Mouse (Mus musculus): ENCODE data around the gene Dnm1.

Dnm1 gene

DNA sequence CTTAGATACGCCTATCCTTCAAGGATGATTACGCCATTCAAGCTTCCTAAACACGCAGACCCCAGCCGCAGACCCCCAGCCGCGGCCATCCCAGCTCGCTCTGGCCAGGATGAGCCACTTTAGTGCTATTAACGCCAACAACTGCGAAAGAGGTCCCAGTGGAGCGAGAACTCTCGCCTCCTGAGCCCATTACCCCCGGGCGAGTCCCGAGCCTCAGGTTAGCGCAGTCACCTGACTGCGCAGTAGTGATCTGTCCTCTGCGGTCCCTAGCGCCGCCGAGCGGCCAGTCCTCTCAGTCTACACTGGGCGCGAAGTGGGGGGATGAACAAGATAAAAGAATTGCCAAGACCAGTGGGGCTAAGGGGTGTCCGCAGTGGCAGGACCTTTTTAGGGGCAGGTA lies 8.3 kb upstream of the Dnm1 start:
- peak; percentile 76 for DNase-seq (ENCODE audit: low spot score)

DNA sequence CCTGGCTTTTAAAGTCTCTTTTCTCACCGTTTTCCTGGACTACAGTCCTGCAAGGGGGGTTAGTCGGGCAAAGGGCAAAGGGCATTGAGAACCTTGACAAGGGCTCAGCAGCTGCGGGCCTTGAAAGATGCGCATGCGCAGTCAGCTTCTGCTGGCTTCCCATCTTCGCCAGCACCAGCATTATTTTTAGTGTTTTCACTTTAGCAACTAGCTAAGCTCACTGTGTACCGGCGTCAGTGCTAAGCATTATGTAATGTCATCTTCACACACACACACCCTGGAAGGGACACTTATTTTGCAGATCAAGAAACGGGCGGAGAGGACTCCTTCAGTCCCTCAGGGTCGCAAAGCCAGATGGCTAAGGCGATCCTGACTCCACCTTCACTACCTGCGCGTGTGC lies 7.6 kb upstream of the Dnm1 start:
- DNase-seq (ENCODE audit: low spot score), result peak; percentile 75

GRCm38 (mm10) chr2:32358381-32358780 lies 5.2 kb upstream of the Dnm1 start:
- DNase-seq (ENCODE audit: low spot score), result no peak

DNA sequence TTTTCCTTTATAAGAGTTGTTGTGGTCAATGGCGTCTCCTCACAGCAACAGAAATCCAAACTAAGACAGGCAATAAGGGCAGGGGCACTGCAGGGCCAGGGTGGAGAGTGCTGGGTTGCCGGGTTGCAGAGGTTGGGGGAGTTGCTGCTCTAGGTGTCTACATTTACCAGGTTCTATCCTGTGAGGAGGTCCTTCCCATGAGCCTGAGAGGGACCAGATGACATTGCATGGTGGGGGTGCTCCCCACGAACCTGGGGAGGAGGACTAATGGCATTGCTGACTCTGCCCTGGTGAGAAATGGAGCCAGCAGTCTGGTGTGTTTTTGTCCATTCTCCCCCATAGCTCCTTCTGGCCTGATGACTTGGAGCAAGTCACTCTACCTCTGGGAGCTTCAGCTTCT lies 4.6 kb upstream of the Dnm1 start:
- no peak for DNase-seq (ENCODE audit: low spot score)

- DNase-seq (ENCODE audit: low spot score), result no peak
Measured at GRCm38 (mm10) chr2:32356216-32356615, 3.1 kb upstream of the Dnm1 start.

DNA sequence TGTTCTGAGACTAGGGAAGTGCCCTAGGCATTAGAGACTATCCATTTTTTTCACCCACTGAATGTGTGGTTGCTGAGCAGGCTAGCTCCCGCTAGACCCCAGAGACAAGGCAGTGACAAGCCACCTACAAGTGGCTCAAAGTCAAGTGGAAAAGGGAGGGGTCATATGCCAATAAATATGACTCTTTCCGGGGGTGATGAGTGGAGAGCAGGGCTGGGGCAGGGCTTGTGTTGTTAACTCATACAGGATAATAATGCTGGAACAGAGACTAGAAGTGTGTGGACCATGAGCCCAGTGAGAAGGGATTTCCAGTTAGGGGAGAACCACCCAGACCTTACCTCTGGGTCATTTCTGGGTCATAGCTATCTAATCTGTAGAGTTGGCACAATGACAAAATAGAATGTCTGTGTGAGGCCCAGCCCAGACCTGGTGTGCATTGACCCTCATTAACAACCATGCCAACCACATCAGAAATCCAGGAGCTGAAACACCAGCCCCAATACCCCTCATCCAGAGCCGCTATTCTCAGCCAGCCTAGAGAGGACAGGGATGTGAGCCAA lies 1.3 kb upstream of the Dnm1 start:
- DNase-seq (ENCODE audit: low spot score), result no peak

DNA sequence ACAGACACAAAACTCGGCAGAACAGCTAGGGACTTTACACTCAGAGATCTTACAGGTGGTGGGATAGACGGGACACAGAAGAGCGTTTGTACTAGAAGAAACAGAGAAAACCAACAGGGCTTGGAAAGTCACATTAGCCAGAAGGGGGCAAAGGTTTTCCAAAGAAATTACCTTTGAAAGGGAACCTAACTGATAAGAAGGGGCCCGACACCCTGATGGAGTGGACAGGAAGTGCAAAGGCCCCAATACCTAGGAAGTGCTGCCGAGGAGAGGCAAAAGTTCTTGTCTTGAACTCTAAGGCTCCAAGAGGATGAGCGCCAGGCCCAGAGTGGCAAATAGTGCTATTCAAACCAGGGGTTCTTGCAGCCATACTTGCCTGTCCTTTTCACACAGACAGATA lies 698 bp upstream of the Dnm1 start:
- no peak for DNase-seq (ENCODE audit: low spot score)

GRCm38 (mm10) chr2:32352151-32353006 lies 759 bp downstream of the Dnm1 start, which contains the start of gene Ciz1:
TSS of gene Ciz1 (plus strand) at chr2:32352327.
- DNase-seq (ENCODE audit: low spot score), result no peak

GRCm38 (mm10) chr2:32351471-32351961 lies 1.6 kb downstream of the Dnm1 start:
- DNase-seq (ENCODE audit: low spot score), result no peak

DNA sequence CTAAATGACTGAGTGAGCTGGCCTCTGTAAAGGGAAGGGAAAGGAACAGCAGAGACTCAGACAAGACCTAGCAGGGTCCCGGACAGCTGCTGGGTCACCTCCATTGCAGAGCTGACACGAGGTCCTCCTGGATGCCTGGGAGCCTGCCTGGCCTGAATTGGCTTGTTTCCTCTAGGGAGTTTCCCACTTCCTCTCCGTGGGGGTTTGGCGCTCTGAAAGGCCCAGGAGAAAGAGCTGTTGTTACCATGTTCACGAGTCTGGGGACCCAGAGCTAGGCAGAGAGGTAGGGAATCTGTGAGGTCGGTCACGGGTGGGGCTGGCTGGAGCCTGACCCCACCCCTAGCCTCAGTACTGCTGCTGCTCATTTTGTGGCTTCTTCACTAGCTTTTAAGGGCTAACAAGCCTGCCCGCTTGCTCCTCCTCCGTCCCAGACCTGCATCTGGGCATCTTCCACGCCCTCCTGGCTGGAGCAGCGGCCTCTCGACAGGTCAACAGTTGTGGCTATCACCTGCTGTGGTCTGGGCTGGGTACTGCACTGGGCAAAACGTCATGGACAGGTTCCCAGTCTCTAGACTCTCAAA lies 2.6 kb downstream of the Dnm1 start:
- DNase-seq (ENCODE audit: low spot score), result no peak

DNA sequence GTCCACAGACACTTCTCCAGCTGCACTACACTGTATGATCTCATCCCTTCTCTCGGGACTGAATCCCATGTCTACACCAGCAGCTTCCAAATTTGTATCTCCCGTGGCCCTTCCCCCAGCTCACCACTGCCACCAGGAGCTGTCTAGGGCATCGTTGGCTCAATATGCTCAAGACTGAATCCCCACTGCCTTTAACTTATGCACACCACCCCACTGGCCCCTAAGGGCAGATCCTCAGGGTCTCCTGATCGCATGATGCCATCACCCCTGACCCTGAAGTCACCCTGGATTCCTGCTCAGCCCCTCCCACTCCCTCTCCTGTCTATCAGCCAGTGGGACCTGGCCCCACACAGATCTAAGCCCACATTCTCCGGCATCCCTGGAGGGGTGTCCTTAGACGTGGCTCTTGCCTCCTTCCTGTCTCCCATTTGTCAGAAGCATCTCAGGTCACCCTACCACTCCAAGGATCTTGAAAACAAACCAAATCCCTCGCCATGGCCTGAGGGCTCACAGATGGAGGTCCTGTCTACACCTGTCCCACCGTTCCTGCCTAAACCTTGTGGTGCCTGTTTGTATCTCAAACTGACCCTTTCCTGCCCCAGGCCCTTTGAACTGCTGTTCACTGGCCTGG lies 3.4 kb downstream of the Dnm1 start:
- no peak for DNase-seq (ENCODE audit: low spot score)

- DNase-seq (ENCODE audit: low spot score), result no peak
Measured at GRCm38 (mm10) chr2:32348311-32348710, 4.8 kb downstream of the Dnm1 start.

GRCm38 (mm10) chr2:32347019-32347418 lies 6.1 kb downstream of the Dnm1 start:
- DNase-seq (ENCODE audit: low spot score), result no peak

DNA sequence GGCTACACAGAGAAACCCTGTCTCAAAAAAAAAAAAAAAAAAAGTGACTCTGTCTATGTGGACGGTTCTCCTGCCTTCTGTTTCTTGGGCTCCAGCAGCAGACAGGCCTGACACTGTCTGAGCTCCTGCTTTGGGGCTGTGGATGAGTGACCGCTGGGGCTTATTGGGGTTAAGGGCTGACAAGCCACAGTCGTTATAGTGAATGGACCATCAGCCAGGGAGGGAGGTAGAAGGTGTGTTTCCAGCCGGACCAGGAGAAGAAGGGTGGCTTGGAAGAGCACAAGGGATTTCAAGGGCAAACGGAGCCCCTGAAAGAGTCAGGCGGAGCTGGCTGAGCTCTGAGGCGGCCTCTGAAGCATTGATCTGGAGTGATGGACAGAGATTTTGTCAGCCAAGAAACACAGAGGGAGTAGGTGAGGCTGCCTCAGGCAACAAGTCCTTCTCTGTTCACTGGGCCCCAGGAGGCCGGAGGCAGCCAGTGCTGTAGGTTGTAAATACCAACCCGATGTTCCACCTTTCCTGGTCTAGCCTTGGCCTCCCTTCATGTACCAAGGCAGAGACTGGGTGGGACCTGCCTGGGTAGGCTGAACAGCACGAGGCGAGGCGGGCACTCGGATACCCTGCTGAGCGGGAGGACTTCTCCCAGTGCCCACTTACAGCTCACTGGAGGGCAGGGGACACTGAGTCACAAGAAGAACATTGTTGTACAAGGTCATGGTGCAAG lies 8.4 kb downstream of the Dnm1 start:
- DNase-seq (ENCODE audit: low spot score), result no peak

DNA sequence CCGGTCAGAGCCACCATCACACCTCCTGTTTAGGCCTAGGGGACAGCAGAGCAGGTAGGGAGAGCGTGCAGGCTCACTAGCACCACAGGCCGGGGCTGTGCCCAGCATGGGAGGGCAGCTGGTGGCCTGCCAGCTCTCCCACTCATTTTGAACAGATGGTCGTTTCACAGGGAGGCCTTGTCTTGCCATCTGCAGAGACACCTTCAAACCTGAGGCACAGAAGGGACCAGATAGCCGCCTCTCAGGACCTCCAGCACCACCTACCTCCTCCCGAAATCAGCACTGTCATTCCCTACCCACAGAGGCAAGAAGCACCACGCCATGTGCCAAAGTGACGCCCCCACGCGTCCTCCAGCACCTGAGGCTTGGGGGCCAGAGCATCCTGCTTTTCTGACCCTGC lies 9.1 kb downstream of the Dnm1 start:
- no peak for DNase-seq (ENCODE audit: low spot score)

- DNase-seq (ENCODE audit: low spot score), result no peak
Measured at GRCm38 (mm10) chr2:32343351-32343671, 9.8 kb downstream of the Dnm1 start.

- no peak for DNase-seq (ENCODE audit: low spot score)
Measured at GRCm38 (mm10) chr2:32342539-32343350, 10.4 kb downstream of the Dnm1 start.

DNA sequence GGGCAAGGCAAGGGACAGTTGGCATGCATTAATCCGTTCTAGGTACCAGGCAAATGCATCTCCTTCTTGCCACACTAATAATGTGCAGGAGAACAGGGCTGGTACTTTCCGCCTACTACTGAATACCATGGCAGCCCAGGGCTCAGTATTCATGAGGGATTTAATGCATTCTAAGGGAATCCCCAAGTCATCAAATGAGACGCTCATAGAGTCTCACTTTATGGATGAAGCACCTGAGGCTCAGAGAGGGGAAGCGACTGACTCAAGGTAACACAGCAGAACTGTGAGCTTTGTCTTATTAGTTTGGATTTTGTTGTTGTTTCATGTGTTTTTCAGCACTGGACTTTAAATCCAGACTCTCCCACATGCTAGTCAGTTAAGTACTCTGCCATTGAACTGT lies 11.1 kb downstream of the Dnm1 start:
- no peak for DNase-seq (ENCODE audit: low spot score)

- no peak for DNase-seq (ENCODE audit: low spot score)
Measured at GRCm38 (mm10) chr2:32341634-32341939, 11.6 kb downstream of the Dnm1 start.

DNA sequence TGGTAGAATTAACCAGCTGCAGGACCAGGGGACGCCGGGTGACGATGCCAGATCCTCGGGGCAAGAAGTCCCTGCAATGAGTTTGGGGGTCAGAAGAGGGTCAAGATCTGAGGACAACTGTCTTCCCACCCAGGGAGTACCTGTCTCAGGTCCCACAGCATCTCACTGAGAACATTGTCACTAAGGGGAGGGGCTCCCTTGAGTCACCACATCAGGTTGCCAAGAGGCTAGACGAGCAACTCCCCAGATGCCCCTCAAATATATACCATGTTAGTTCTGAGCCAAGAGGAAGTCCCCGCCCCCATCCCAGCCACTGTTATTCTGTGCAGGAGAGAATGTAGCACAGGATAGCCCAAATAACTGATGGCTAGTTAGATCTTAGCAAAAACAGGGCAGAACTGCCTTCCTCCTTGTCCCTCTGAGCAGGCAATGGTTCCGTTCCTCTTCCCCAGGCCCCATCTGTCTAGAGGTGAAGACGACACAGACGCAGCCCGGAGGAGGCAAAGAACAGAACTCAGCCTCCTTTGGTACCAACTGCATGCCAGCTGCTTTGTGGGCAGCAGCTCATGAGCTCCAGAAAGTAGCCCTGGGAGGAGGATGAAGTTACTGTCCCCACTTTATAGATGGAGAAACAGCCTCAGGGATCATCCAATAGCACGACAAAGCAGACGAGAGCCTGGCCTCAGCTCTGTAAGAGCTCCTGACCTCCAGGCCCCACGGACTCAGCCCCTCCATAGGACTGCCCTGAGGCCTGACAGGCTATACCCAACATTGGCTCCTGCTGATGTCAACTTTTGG lies 12.1 kb downstream of the Dnm1 start:
- no peak for DNase-seq (ENCODE audit: low spot score)

Data from ovary, postnatal 36 days (tissue).